Mouse (Mus musculus): ENCODE results near the gene Ly6g5c. TPM values are rescaled to one million over a fixed set of nuclear protein-coding genes. Genes with fewer than 3 reads are reported as not detected.
"Not testable (repeated sequence)": the region's sequence is repeated elsewhere in the genome, so short reads cannot be mapped to it uniquely, and the experiment has no call there.

The Ly6g5c gene
- total RNA-seq, 4 experiments from 2014 or later: not detected

GRCm38 (mm10) chr17:35106522-35106921 is 1.6 kb upstream of the Ly6g5c start:
- no peak for DNase-seq (ENCODE audit: low spot score in 2 of 2)

GRCm38 (mm10) chr17:35111774-35112173 is 3.7 kb downstream of the Ly6g5c start:
- DNase-seq (ENCODE audit: low spot score in 2 of 2): no peak

- DNase-seq (ENCODE audit: low spot score in 2 of 2): no peak
Measured at GRCm38 (mm10) chr17:35115046-35116019, 7.3 kb downstream of the Ly6g5c start, which contains the start of gene Ly6g5b. Ly6g5b (minus strand) TSS chr17:35115428.

- DNase-seq (ENCODE audit: low spot score in 2 of 2): no peak
Measured at GRCm38 (mm10) chr17:35120745-35121142, 12.7 kb downstream of the Ly6g5c start.

- DNase-seq (ENCODE audit: low spot score in 2 of 2): peak; percentile 91 to 99
Measured at GRCm38 (mm10) chr17:35121143-35121799, 13.2 kb downstream of the Ly6g5c start, which contains the start of gene Gpank1. Gpank1 (plus strand) TSS chr17:35121455.

GRCm38 (mm10) chr17:35121871-35122303 is 13.8 kb downstream of the Ly6g5c start, which contains the start of gene Csnk2b:
Csnk2b (minus strand) TSS chr17:35122053.
- peak; percentile 59 to 68 for DNase-seq (ENCODE audit: low spot score in 2 of 2)

GRCm38 (mm10) chr17:35123287-35123686 is 15.2 kb downstream of the Ly6g5c start:
- DNase-seq (ENCODE audit: low spot score in 2 of 2): not testable (repeated sequence)

- not testable (repeated sequence) for DNase-seq (ENCODE audit: low spot score in 2 of 2)
Measured at GRCm38 (mm10) chr17:35124261-35124896, 16.3 kb downstream of the Ly6g5c start.

GRCm38 (mm10) chr17:35125081-35125480 is 17.0 kb downstream of the Ly6g5c start:
- no peak for DNase-seq (ENCODE audit: low spot score in 2 of 2)

- no peak for DNase-seq (ENCODE audit: low spot score in 2 of 2)
Measured at GRCm38 (mm10) chr17:35125578-35125977, 17.5 kb downstream of the Ly6g5c start.

GRCm38 (mm10) chr17:35126206-35126611 is 18.1 kb downstream of the Ly6g5c start, which contains the start of gene D17H6S53E:
D17H6S53E (plus strand) TSS chr17:35126373.
- DNase-seq (ENCODE audit: low spot score in 2 of 2): peak; percentile 56 to 66

- DNase-seq (ENCODE audit: low spot score in 2 of 2): no peak
Measured at GRCm38 (mm10) chr17:35127017-35127416, 18.9 kb downstream of the Ly6g5c start.

GRCm38 (mm10) chr17:35128996-35129395 is 20.9 kb downstream of the Ly6g5c start:
- no peak for DNase-seq (ENCODE audit: low spot score in 2 of 2)

GRCm38 (mm10) chr17:35131038-35131437 is 23.0 kb downstream of the Ly6g5c start:
- no peak for DNase-seq (ENCODE audit: low spot score in 2 of 2)

- DNase-seq (ENCODE audit: low spot score in 2 of 2): no peak
Measured at GRCm38 (mm10) chr17:35131500-35132173, 23.6 kb downstream of the Ly6g5c start, which contains the start of gene Apom. Apom (minus strand) TSS chr17:35132050.

- no peak for DNase-seq (ENCODE audit: low spot score in 2 of 2)
Measured at GRCm38 (mm10) chr17:35132174-35132560, 24.1 kb downstream of the Ly6g5c start.

- no peak for DNase-seq (ENCODE audit: low spot score in 2 of 2)
Measured at GRCm38 (mm10) chr17:35133517-35133916, 25.4 kb downstream of the Ly6g5c start.

- DNase-seq (ENCODE audit: low spot score in 2 of 2): peak; percentile 93 to 95
Measured at GRCm38 (mm10) chr17:35134801-35135590, 26.9 kb downstream of the Ly6g5c start, which contains the start of gene Bag6. Bag6 (plus strand) TSS chr17:35135178.

GRCm38 (mm10) chr17:35135591-35136320 is 27.7 kb downstream of the Ly6g5c start:
- no peak for DNase-seq (ENCODE audit: low spot score in 2 of 2)

Data from left cerebral cortex, adult 8-10 months (tissue).